ENCODE assay signal across 8 mouse cellular contexts in the genomic region with DNA sequence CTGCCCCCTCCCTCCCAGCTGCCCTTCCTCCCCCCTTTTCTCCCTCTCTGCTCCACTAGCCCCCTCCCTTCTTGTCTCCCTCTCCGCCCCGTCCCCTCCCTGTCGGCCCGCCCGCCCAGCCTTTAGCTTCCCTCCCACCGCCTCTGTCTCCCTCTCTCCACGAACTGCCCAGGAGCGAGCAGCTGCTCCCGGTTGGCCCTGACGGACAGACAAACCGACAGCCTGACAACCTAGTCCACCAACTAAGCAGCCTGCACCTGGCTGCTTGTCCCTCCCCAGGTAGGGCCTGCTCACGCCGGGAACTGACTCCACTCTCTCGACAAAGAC. TPM values are rescaled to one million over a fixed set of nuclear protein-coding genes. Genes with fewer than 3 reads are reported as not detected.
A peak's percentile ranks its signal among the peaks of the same experiment; 100 is the strongest.
DNase-seq lines count a peak whose midpoint lies in the region; ATAC-seq lines count a peak whose summit lies in the region.

Gene Bgn (plus strand): TSS at position 119 of the 327 bp plus-strand sequence.

- DNase-seq in adrenal gland, adult 18-20 months (ENCODE audit: low spot score in 2 of 2) = no peak
- DNase-seq in adrenal gland, adult (ENCODE audit: inconsistent age in 2 of 2, low spot score in 1 of 2) = no peak
- no peak for DNase-seq in adrenal gland, postnatal 14 days
- DNase-seq in gastrocnemius, postnatal 25 days = peak; percentile 31
- DNase-seq in intestine, embryonic 14.5 days (ENCODE audit: low spot score) = no peak
- DNase-seq in testis, postnatal 10 days (ENCODE audit: low spot score) = peak; percentile 47
- no peak for DNase-seq in B cell, adult 2 months

- H3K27me3 ChIP-seq in intestine, embryonic 14.5 days (replicated peaks; ENCODE audit: control insufficient read depth, insufficient read depth, low read length) = 0 out of 2 replicates have a peak, but pooled peaks cover 5% of the 10 kb centered on the region
- H3K27me3 ChIP-seq in liver, embryonic 12.5 days (replicated peaks) = peaks cover 74% of the 10 kb centered on the region

- peak within 1 kb of the TSS; percentile 38; the same call in 1 of the 2 replicates for H3K9ac ChIP-seq in intestine, embryonic 14.5 days (ENCODE audit: low read length)
- no peak within 1 kb of the TSS for H3K9ac ChIP-seq in liver, embryonic 12.5 days

- peak within 1 kb of the TSS; percentile 31 for H3K4me3 ChIP-seq in intestine, embryonic 14.5 days (ENCODE audit: low read depth, low read length)
- peak within 1 kb of the TSS; percentile 13 for H3K4me3 ChIP-seq in liver, embryonic 12.5 days

- WGBS in intestine, embryonic 14.5 days = 25% methylated on average over 7 of the region's 14 CpGs
- 23% methylated on average over 13 of the region's 14 CpGs for WGBS in liver, embryonic 12.5 days (ENCODE audit: insufficient replicate concordance)

- 0 out of 2 replicates have a peak, but pooled peaks have one; percentile 32 for ATAC-seq in intestine, embryonic 14.5 days (replicated peaks; ENCODE audit: low FRiP score, low TSS enrichment, low read depth)
- no peak for ATAC-seq in liver, embryonic 12.5 days

- peaks cover 5% of the 10 kb centered on the region; the same call in 1 of the 2 replicates for H3K4me1 ChIP-seq in intestine, embryonic 14.5 days (replicated peaks; ENCODE audit: control insufficient read depth, insufficient read depth, low read length)
- H3K4me1 ChIP-seq in liver, embryonic 12.5 days = no peaks in the 10 kb centered on the region

- H3K4me2 ChIP-seq in intestine, embryonic 14.5 days (ENCODE audit: low read length) = peak within 1 kb of the TSS; percentile 49
- peak within 1 kb of the TSS; percentile 36 for H3K4me2 ChIP-seq in liver, embryonic 12.5 days

- peak within 1 kb of the TSS; percentile 43; the same call in 1 of the 2 replicates for H3K27ac ChIP-seq in intestine, embryonic 14.5 days (ENCODE audit: low read depth)
- no peak within 1 kb of the TSS for H3K27ac ChIP-seq in liver, embryonic 12.5 days

- no peaks in the 10 kb centered on the region for H3K36me3 ChIP-seq in intestine, embryonic 14.5 days (ENCODE audit: control insufficient read depth, insufficient read depth, low read length)
- no peaks in the 10 kb centered on the region for H3K36me3 ChIP-seq in liver, embryonic 12.5 days

- no peaks in the 10 kb centered on the region for H3K9me3 ChIP-seq in intestine, embryonic 14.5 days (ENCODE audit: control insufficient read depth, low read length)
- no peaks in the 10 kb centered on the region for H3K9me3 ChIP-seq in liver, embryonic 12.5 days (replicated peaks)

RNA-seq across cellular contexts. Expression of gene Bgn, which starts in this region (rescaled TPM):
- 100 to 1,000 TPM; 221 to 292 TPM for total RNA-seq in adrenal gland, adult 18-20 months (2021)
- 183 and 214 TPM in 2 replicates for total RNA-seq in adrenal gland, postnatal 14 days (2021)
- 100 to 1,000 TPM; 116 to 139 TPM for total RNA-seq in gastrocnemius, postnatal 25 days (2021)
- 52.7 and 58.1 TPM in 2 replicates for polyA plus RNA-seq in intestine, embryonic 14.5 days (2014; fragmentation: Nextera tagmentation; extraction: Ambion mirVana)
- polyA plus RNA-seq in liver, embryonic 12.5 days (2016; fragmentation: Nextera tagmentation; extraction: Ambion mirVana) = 13.0 and 14.8 TPM in 2 replicates

Comparison
In these comparisons a context has a peak if more than half of its experiments do, and no peak if none do; other contexts are left out.
1. DNase-seq: peak in gastrocnemius, postnatal 25 days (single experiment) and testis, postnatal 10 days (single experiment); none in adrenal gland, adult 18-20 months (0 of 2), adrenal gland, adult (0 of 2), adrenal gland, postnatal 14 days (single experiment), intestine, embryonic 14.5 days (single experiment) and B cell, adult 2 months (0 of 2).